Mouse (Mus musculus): ENCODE measurements around the gene Tmem100.

GRCm38 (mm10) chr11:90030557-90030956 is 409 bp downstream of the Tmem100 start:
- no peak for TF ChIP-seq CTCF (IDR thresholded peaks at IDR 0.05; ENCODE audit: insufficient read depth, low read length)
- TF ChIP-seq POLR2A (IDR thresholded peaks at IDR 0.05; ENCODE audit: borderline replicate concordance, extremely low read depth, low read depth, low read length), result peak; percentile 91; the same call in 1 of the 2 replicates

Data from lung, adult 2 months (tissue).